Mouse (Mus musculus) midbrain, embryonic 10.5 days (tissue): ENCODE measurements around the gene Snx1. TPM values are rescaled to one million over a fixed set of nuclear protein-coding genes. Genes with fewer than 3 reads are reported as not detected.
A peak's percentile ranks its signal among the peaks of the same experiment; 100 is the strongest.

Experiments
- DNase-seq: peaks from one replicate; pipeline ENCODE4 v3.0.0-alpha.2; 2017; ENCODE audit warnings: low spot score
- H3K27ac ChIP-seq: fragments of 300-500 bp; sonication (generic); replicated peaks from 2 replicates; pipeline ENCODE4 v1.5.1; 2016; ENCODE audit warnings: mild to moderate bottlenecking
- H3K27me3 ChIP-seq: fragments of 300-500 bp; sonication (generic); 2 replicates; pipeline ENCODE4 v1.6.1; 2016; ENCODE audit warnings: low read depth, mild to moderate bottlenecking; ENCODE audit not compliant: poor library complexity, severe bottlenecking
- H3K36me3 ChIP-seq: fragments of 300-500 bp; sonication (generic); 2 replicates; pipeline ENCODE4 v1.6.1; 2016; ENCODE audit warnings: mild to moderate bottlenecking, moderate library complexity
- H3K4me1 ChIP-seq: fragments of 300-500 bp; sonication (generic); 2 replicates; pipeline ENCODE4 v1.6.1; 2016
- H3K4me3 ChIP-seq: fragments of 300-500 bp; sonication (generic); 2 replicates; pipeline ENCODE4 v1.5.1; 2016; ENCODE audit warnings: mild to moderate bottlenecking, moderate library complexity
- H3K9me3 ChIP-seq: fragments of 300-500 bp; sonication (generic); replicated peaks from 2 replicates; pipeline ENCODE4 v1.6.1; 2016; ENCODE audit warnings: mild to moderate bottlenecking
- WGBS: fragments of 180-500 bp; shearing (Covaris S2); methylation state at CpG from one replicate; pipeline ENCODE4 v1.1.7; 2016; 5-methylcytosine and 5-hydroxymethylcytosine counted together
- polyA plus RNA-seq: library from polyadenylated mRNA; unstranded; fragments of >200 nt; fragmentation: Nextera tagmentation; extraction: Ambion mirVana; gene quantifications from 2 replicates; pipeline ENCODE4 v1.2.1, GENCODE M21; 2016

Gene Snx1
- polyA plus RNA-seq, 1 experiment from 2014 or later, result 138 TPM

- H3K9me3 ChIP-seq, result no peaks in the 10 kb centered on the region
- H3K4me1 ChIP-seq, result peaks cover 44% of the 10 kb centered on the region
- peaks cover 5% of the 10 kb centered on the region for H3K36me3 ChIP-seq
- under 1% methylated on average over 12 of the region's 12 CpGs for WGBS
- no peak for DNase-seq
- H3K27ac ChIP-seq, result peak overlapping the region; percentile 93
- H3K27me3 ChIP-seq, result no peaks in the 10 kb centered on the region
- peak overlapping the region; percentile 86 for H3K4me3 ChIP-seq
These were observed 2.3 kb downstream of the Snx1 start for GRCm38 (mm10) chr9:66124111-66124531.

GRCm38 (mm10) chr9:66123648-66124047, 2.7 kb downstream of the Snx1 start:
- peak overlapping the region; percentile 93; the same call in 1 of the 2 replicates for H3K27ac ChIP-seq

GRCm38 (mm10) chr9:66121421-66121820, 5.0 kb downstream of the Snx1 start:
- no peak for DNase-seq
- Histone ChIP-seq H3K9me3 (no peaks in the 10 kb centered on the region), H3K36me3 (peaks cover 15% of the 10 kb centered on the region), H3K27ac (no peak overlapping the region), H3K4me3 (no peak overlapping the region), H3K27me3 (no peaks in the 10 kb centered on the region), H3K4me1 (peaks cover 36% of the 10 kb centered on the region)

More at GRCm38 (mm10) chr9:66123648-66124047, 2.7 kb downstream of the Snx1 start:
- no peaks in the 10 kb centered on the region for H3K27me3 ChIP-seq
- peak overlapping the region; percentile 86 for H3K4me3 ChIP-seq
- WGBS, result 31% methylated on average over 5 of the region's 5 CpGs
- DNase-seq, result no peak
- H3K4me1 ChIP-seq, result peaks cover 44% of the 10 kb centered on the region
- no peaks in the 10 kb centered on the region for H3K9me3 ChIP-seq
- H3K36me3 ChIP-seq, result peaks cover 5% of the 10 kb centered on the region

- Histone ChIP-seq H3K4me1 (peaks cover 32% of the 10 kb centered on the region), H3K4me3 (no peak overlapping the region), H3K36me3 (peaks cover 20% of the 10 kb centered on the region), H3K27me3 (no peaks in the 10 kb centered on the region), H3K9me3 (no peaks in the 10 kb centered on the region), H3K27ac (no peak overlapping the region)
- WGBS, result 88% methylated on average over 3 of the region's 3 CpGs
- DNase-seq, result no peak
These were observed 5.4 kb downstream of the Snx1 start for GRCm38 (mm10) chr9:66120945-66121344.

GRCm38 (mm10) chr9:66120106-66120505, 6.3 kb downstream of the Snx1 start:
- Histone ChIP-seq H3K27me3 (no peaks in the 10 kb centered on the region), H3K27ac (no peak overlapping the region), H3K4me1 (peaks cover 23% of the 10 kb centered on the region), H3K36me3 (peaks cover 27% of the 10 kb centered on the region), H3K4me3 (no peak overlapping the region), H3K9me3 (no peaks in the 10 kb centered on the region)
- WGBS, result 94% methylated on average over 4 of the region's 4 CpGs
- DNase-seq, result no peak

- DNase-seq, result no peak
- no peak overlapping the region for H3K27ac ChIP-seq
- H3K4me3 ChIP-seq, result no peak overlapping the region
- H3K9me3 ChIP-seq, result no peaks in the 10 kb centered on the region
- 93% methylated on average over 2 of the region's 2 CpGs for WGBS
- no peaks in the 10 kb centered on the region for H3K27me3 ChIP-seq
- peaks cover 20% of the 10 kb centered on the region for H3K4me1 ChIP-seq
- peaks cover 33% of the 10 kb centered on the region for H3K36me3 ChIP-seq
These were observed 6.9 kb downstream of the Snx1 start for GRCm38 (mm10) chr9:66119498-66119897.

- no peak for DNase-seq
- 71% methylated on average over 8 of the region's 8 CpGs for WGBS
These were observed 9.5 kb downstream of the Snx1 start for GRCm38 (mm10) chr9:66116890-66117289.

GRCm38 (mm10) chr9:66114341-66114740, 12.0 kb downstream of the Snx1 start:
- H3K27ac ChIP-seq, result no peak overlapping the region
- WGBS, result 89% methylated on average over 3 of the region's 3 CpGs
- H3K36me3 ChIP-seq, result peaks cover 66% of the 10 kb centered on the region
- no peaks in the 10 kb centered on the region for H3K9me3 ChIP-seq
- H3K27me3 ChIP-seq, result no peaks in the 10 kb centered on the region
- no peak for DNase-seq
- no peak overlapping the region for H3K4me3 ChIP-seq
- H3K4me1 ChIP-seq, result peaks cover 23% of the 10 kb centered on the region

More at GRCm38 (mm10) chr9:66116890-66117289, 9.5 kb downstream of the Snx1 start:
- no peaks in the 10 kb centered on the region for H3K9me3 ChIP-seq
- peaks cover 48% of the 10 kb centered on the region for H3K36me3 ChIP-seq
- H3K4me3 ChIP-seq, result no peak overlapping the region
- H3K27ac ChIP-seq, result peak overlapping the region; percentile 28; the same call in 1 of the 2 replicates
- no peaks in the 10 kb centered on the region for H3K27me3 ChIP-seq
- peaks cover 6% of the 10 kb centered on the region; the same call in 1 of the 2 replicates for H3K4me1 ChIP-seq

- DNase-seq, result no peak
- Histone ChIP-seq H3K4me1 (peaks cover 17% of the 10 kb centered on the region), H3K27ac (peak overlapping the region; percentile 69), H3K9me3 (no peaks in the 10 kb centered on the region), H3K4me3 (no peak overlapping the region), H3K36me3 (peaks cover 84% of the 10 kb centered on the region), H3K27me3 (no peaks in the 10 kb centered on the region)
- 47% methylated on average over 8 of the region's 8 CpGs for WGBS
These were observed 15.6 kb downstream of the Snx1 start for GRCm38 (mm10) chr9:66110611-66111379.

- Histone ChIP-seq H3K9me3 (no peaks in the 10 kb centered on the region), H3K36me3 (peaks cover 85% of the 10 kb centered on the region), H3K27ac (peak overlapping the region; percentile 69), H3K4me1 (peaks cover 17% of the 10 kb centered on the region), H3K4me3 (no peak overlapping the region), H3K27me3 (no peaks in the 10 kb centered on the region)
- WGBS, result 62% methylated on average over 8 of the region's 8 CpGs
- DNase-seq, result no peak
These were observed 16.3 kb downstream of the Snx1 start for GRCm38 (mm10) chr9:66110126-66110525.

GRCm38 (mm10) chr9:66109574-66109973, 16.8 kb downstream of the Snx1 start:
- Histone ChIP-seq H3K9me3 (no peaks in the 10 kb centered on the region), H3K27me3 (no peaks in the 10 kb centered on the region), H3K4me1 (peaks cover 17% of the 10 kb centered on the region), H3K36me3 (peaks cover 85% of the 10 kb centered on the region), H3K27ac (no peak overlapping the region), H3K4me3 (no peak overlapping the region)
- no peak for DNase-seq
- 98% methylated on average over 1 of the region's 1 CpGs for WGBS

- Histone ChIP-seq H3K4me3 (no peak overlapping the region), H3K36me3 (peaks cover 97% of the 10 kb centered on the region), H3K4me1 (peaks cover 3% of the 10 kb centered on the region), H3K27ac (no peak overlapping the region), H3K27me3 (no peaks in the 10 kb centered on the region), H3K9me3 (no peaks in the 10 kb centered on the region)
- no peak for DNase-seq
- WGBS, result 92% methylated on average over 8 of the region's 8 CpGs
These were observed 21.2 kb downstream of the Snx1 start for GRCm38 (mm10) chr9:66105168-66105567.

- H3K36me3 ChIP-seq, result peaks cover 99% of the 10 kb centered on the region
- no peaks in the 10 kb centered on the region for H3K4me1 ChIP-seq
- H3K9me3 ChIP-seq, result no peaks in the 10 kb centered on the region
- H3K27me3 ChIP-seq, result no peaks in the 10 kb centered on the region
- no peak overlapping the region for H3K4me3 ChIP-seq
- H3K27ac ChIP-seq, result no peak overlapping the region
- WGBS, result 99% methylated on average over 4 of the region's 4 CpGs
- no peak for DNase-seq
These were observed 21.8 kb downstream of the Snx1 start for GRCm38 (mm10) chr9:66104601-66105000.
